Mouse (Mus musculus): ENCODE measurements around the gene Cdc7. TPM values are rescaled to one million over a fixed set of nuclear protein-coding genes. Genes with fewer than 3 reads are reported as not detected.

Cdc7 gene
- polyA plus RNA-seq, 1 experiment from 2014 or later: 4.3 TPM

GRCm38 (mm10) chr5:107019057-107019456, 54.9 kb downstream of the Cdc7 start:
- ATAC-seq (no peak), DNase-seq (ENCODE audit: low spot score) (no peak)
- no peak for TF ChIP-seq EP300 (IDR thresholded peaks at IDR 0.05)
- no peak for TF ChIP-seq CTCF (IDR thresholded peaks at IDR 0.05)
- H3K9ac ChIP-seq (replicated peaks; ENCODE audit: low read depth): no peak overlapping the region
- H3K4me3 ChIP-seq (ENCODE audit: low read depth, low read length): no peak overlapping the region
- no peak overlapping the region for H3K4me2 ChIP-seq (replicated peaks; ENCODE audit: low read depth, low read length)
- no peaks in the 10 kb centered on the region for H3K27me3 ChIP-seq (replicated peaks; ENCODE audit: insufficient read depth, low read length)
- no peak overlapping the region for H3K27ac ChIP-seq (ENCODE audit: low read length)
- H3K36me3 ChIP-seq (ENCODE audit: insufficient read depth, low read length): no peaks in the 10 kb centered on the region
- 68% methylated on average over 5 of the region's 5 CpGs for WGBS
- H3K4me1 ChIP-seq (ENCODE audit: insufficient read depth, low read depth, low read length): peaks cover 20% of the 10 kb centered on the region; the same call in 1 of the 2 replicates
- H3K9me3 ChIP-seq (ENCODE audit: low read length): no peaks in the 10 kb centered on the region

GRCm38 (mm10) chr5:107019904-107020303, 55.8 kb downstream of the Cdc7 start:
- Histone ChIP-seq H3K4me2 (replicated peaks; ENCODE audit: low read depth, low read length) (no peak overlapping the region), H3K36me3 (ENCODE audit: insufficient read depth, low read length) (no peaks in the 10 kb centered on the region), H3K27ac (ENCODE audit: low read length) (no peak overlapping the region), H3K9me3 (ENCODE audit: low read length) (no peaks in the 10 kb centered on the region), H3K27me3 (replicated peaks; ENCODE audit: insufficient read depth, low read length) (no peaks in the 10 kb centered on the region), H3K4me3 (ENCODE audit: low read depth, low read length) (no peak overlapping the region), H3K4me1 (ENCODE audit: insufficient read depth, low read depth, low read length) (peaks cover 14% of the 10 kb centered on the region; the same call in 1 of the 2 replicates), H3K9ac (replicated peaks; ENCODE audit: low read depth) (no peak overlapping the region)
- no peak for DNase-seq (ENCODE audit: low spot score)
- no peak for TF ChIP-seq EP300 (IDR thresholded peaks at IDR 0.05)
- no peak for TF ChIP-seq CTCF (IDR thresholded peaks at IDR 0.05)
- ATAC-seq: no peak
- WGBS: 64% methylated on average over 6 of the region's 6 CpGs

GRCm38 (mm10) chr5:107020366-107020765, 56.2 kb downstream of the Cdc7 start:
- H3K4me2 ChIP-seq (replicated peaks; ENCODE audit: low read depth, low read length): no peak overlapping the region
- no peak for TF ChIP-seq EP300 (IDR thresholded peaks at IDR 0.05)
- TF ChIP-seq CTCF (IDR thresholded peaks at IDR 0.05): no peak
- H3K36me3 ChIP-seq (ENCODE audit: insufficient read depth, low read length): no peaks in the 10 kb centered on the region
- H3K4me3 ChIP-seq (ENCODE audit: low read depth, low read length): no peak overlapping the region
- no peaks in the 10 kb centered on the region for H3K27me3 ChIP-seq (replicated peaks; ENCODE audit: insufficient read depth, low read length)
- WGBS: 60% methylated on average over 7 of the region's 7 CpGs
- DNase-seq (ENCODE audit: low spot score) (no peak), ATAC-seq (no peak)
- H3K9ac ChIP-seq (replicated peaks; ENCODE audit: low read depth): no peak overlapping the region
- H3K9me3 ChIP-seq (ENCODE audit: low read length): no peaks in the 10 kb centered on the region
- H3K27ac ChIP-seq (ENCODE audit: low read length): no peak overlapping the region
- H3K4me1 ChIP-seq (ENCODE audit: insufficient read depth, low read depth, low read length): peaks cover 10% of the 10 kb centered on the region; the same call in 1 of the 2 replicates

GRCm38 (mm10) chr5:107021291-107022063, 57.4 kb downstream of the Cdc7 start:
- no peaks in the 10 kb centered on the region for H3K9me3 ChIP-seq (ENCODE audit: low read length)
- no peak overlapping the region for H3K9ac ChIP-seq (replicated peaks; ENCODE audit: low read depth)
- no peaks in the 10 kb centered on the region for H3K36me3 ChIP-seq (ENCODE audit: insufficient read depth, low read length)
- ATAC-seq: 0 out of 2 replicates have a peak, but pooled peaks have one; percentile 27
- DNase-seq (ENCODE audit: low spot score): peak; percentile 60
- H3K4me1 ChIP-seq (ENCODE audit: insufficient read depth, low read depth, low read length): 0 out of 2 replicates have a peak, but pooled peaks cover 3% of the 10 kb centered on the region
- no peak overlapping the region for H3K4me3 ChIP-seq (ENCODE audit: low read depth, low read length)
- no peak overlapping the region for H3K27ac ChIP-seq (ENCODE audit: low read length)
- H3K27me3 ChIP-seq (replicated peaks; ENCODE audit: insufficient read depth, low read length): no peaks in the 10 kb centered on the region
- H3K4me2 ChIP-seq (replicated peaks; ENCODE audit: low read depth, low read length): no peak overlapping the region
- TF ChIP-seq CTCF (IDR thresholded peaks at IDR 0.05): no peak
- TF ChIP-seq EP300 (IDR thresholded peaks at IDR 0.05): no peak
- 81% methylated on average over 14 of the region's 14 CpGs for WGBS

GRCm38 (mm10) chr5:107022064-107022428, 57.9 kb downstream of the Cdc7 start:
- ATAC-seq (no peak), DNase-seq (ENCODE audit: low spot score) (no peak)
- H3K27ac ChIP-seq (ENCODE audit: low read length): no peak overlapping the region
- H3K9me3 ChIP-seq (ENCODE audit: low read length): no peaks in the 10 kb centered on the region
- H3K4me2 ChIP-seq (replicated peaks; ENCODE audit: low read depth, low read length): no peak overlapping the region
- no peak overlapping the region for H3K9ac ChIP-seq (replicated peaks; ENCODE audit: low read depth)
- H3K27me3 ChIP-seq (replicated peaks; ENCODE audit: insufficient read depth, low read length): no peaks in the 10 kb centered on the region
- no peak overlapping the region for H3K4me3 ChIP-seq (ENCODE audit: low read depth, low read length)
- 84% methylated on average over 3 of the region's 3 CpGs for WGBS
- no peaks in the 10 kb centered on the region for H3K36me3 ChIP-seq (ENCODE audit: insufficient read depth, low read length)
- 0 out of 2 replicates have a peak, but pooled peaks cover 3% of the 10 kb centered on the region for H3K4me1 ChIP-seq (ENCODE audit: insufficient read depth, low read depth, low read length)
- TF ChIP-seq EP300 (IDR thresholded peaks at IDR 0.05) (no peak), CTCF (IDR thresholded peaks at IDR 0.05) (no peak)

- Histone ChIP-seq H3K4me1 (ENCODE audit: insufficient read depth, low read depth, low read length) (0 out of 2 replicates have a peak, but pooled peaks cover 3% of the 10 kb centered on the region), H3K9me3 (ENCODE audit: low read length) (no peaks in the 10 kb centered on the region), H3K36me3 (ENCODE audit: insufficient read depth, low read length) (no peaks in the 10 kb centered on the region), H3K4me2 (replicated peaks; ENCODE audit: low read depth, low read length) (no peak overlapping the region), H3K27ac (ENCODE audit: low read length) (no peak overlapping the region), H3K4me3 (ENCODE audit: low read depth, low read length) (no peak overlapping the region), H3K27me3 (replicated peaks; ENCODE audit: insufficient read depth, low read length) (no peaks in the 10 kb centered on the region), H3K9ac (replicated peaks; ENCODE audit: low read depth) (no peak overlapping the region)
- DNase-seq (ENCODE audit: low spot score) (no peak), ATAC-seq (no peak)
- 49% methylated on average over 5 of the region's 5 CpGs for WGBS
- no peak for TF ChIP-seq EP300 (IDR thresholded peaks at IDR 0.05)
- TF ChIP-seq CTCF (IDR thresholded peaks at IDR 0.05): no peak
Measured at GRCm38 (mm10) chr5:107023951-107024350, 59.8 kb downstream of the Cdc7 start.
